Mouse (Mus musculus): ENCODE data around the gene Bank1.

DNA sequence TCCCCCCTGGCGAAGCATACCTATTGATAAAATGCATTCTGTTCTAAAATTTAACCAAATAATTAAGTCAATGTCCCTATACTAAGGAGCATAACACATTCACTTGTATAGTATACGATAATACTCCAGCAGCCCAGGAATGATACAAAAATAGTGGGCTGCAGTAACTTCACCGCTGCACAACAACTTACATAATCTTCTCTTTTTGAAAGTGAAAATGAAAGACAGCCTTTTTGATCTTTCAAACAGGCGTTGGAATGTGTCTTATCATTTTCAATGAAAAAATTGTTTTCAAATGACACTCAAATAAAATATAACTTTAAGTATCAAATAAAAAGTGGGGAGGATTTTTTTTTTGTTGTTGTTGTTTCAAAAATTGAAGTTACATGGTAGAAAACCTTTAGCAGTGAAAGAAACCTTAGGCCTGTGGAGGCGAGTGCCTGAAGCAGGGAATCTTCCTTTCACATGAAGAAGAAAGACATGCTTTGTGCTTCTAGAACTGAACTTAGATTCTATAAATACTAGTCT is 224.8 kb downstream of the Bank1 start:
- no peak for TF ChIP-seq MYOD1 (IDR thresholded peaks at IDR 0.05; ENCODE audit: control insufficient read depth in 1 of 3, insufficient read length in 2 of 3, low read depth in 2 of 3)
- no peak for TF ChIP-seq USF1 (IDR thresholded peaks at IDR 0.05; ENCODE audit: low read depth)
- TF ChIP-seq POLR2A (IDR thresholded peaks at IDR 0.05; ENCODE audit: insufficient read length, low read depth) = no peak
- TF ChIP-seq TCF12 (IDR thresholded peaks at IDR 0.05; ENCODE audit: insufficient read depth, poor library complexity, severe bottlenecking) = no peak
- no peak for TF ChIP-seq REST (IDR thresholded peaks at IDR 0.05; ENCODE audit: insufficient read depth, insufficient read length)
- no peak for TF ChIP-seq TCF3 (IDR thresholded peaks at IDR 0.05; ENCODE audit: insufficient read length, low read depth)
- TF ChIP-seq MAX (IDR thresholded peaks at IDR 0.05; ENCODE audit: low read depth) = no peak
- TF ChIP-seq SRF (IDR thresholded peaks at IDR 0.05; ENCODE audit: control insufficient read depth, insufficient read length, low read depth) = no peak
- TF ChIP-seq POLR2AphosphoS2 (IDR thresholded peaks at IDR 0.05; ENCODE audit: insufficient read length, low read depth) = no peak
- no peak for TF ChIP-seq E2F4 (IDR thresholded peaks at IDR 0.05; ENCODE audit: insufficient read depth)
- no peak for TF ChIP-seq CEBPB (IDR thresholded peaks at IDR 0.05; ENCODE audit: insufficient read depth, poor library complexity, severe bottlenecking)
- TF ChIP-seq MYOG (IDR thresholded peaks at IDR 0.05; ENCODE audit: control insufficient read depth in 1 of 3, insufficient read depth in 1 of 3, insufficient read length in 2 of 3, low read depth in 2 of 3) = no peak

All from myocyte (in vitro differentiated cells).